Mouse (Mus musculus) limb, embryonic 11.5 days (tissue): ENCODE data around the gene Atg4c. TPM values are rescaled to one million over a fixed set of nuclear protein-coding genes. Genes with fewer than 3 reads are reported as not detected.

Experiments used
- ATAC-seq: fragments of 200-750 bp; cut with Nextera tagmentation; 2 replicates; pipeline ENCODE4 v1.8.0; 2017; ENCODE audit warnings: low read depth; ENCODE audit not compliant: insufficient number of reproducible peaks, low FRiP score, low TSS enrichment
- DNase-seq: peaks from one replicate; pipeline ENCODE4 v3.0.0-alpha.2; 2015; ENCODE audit warnings: low spot score
- H3K27ac ChIP-seq: fragments of 300-500 bp; sonication (generic); replicated peaks from 2 replicates; pipeline ENCODE4 v1.5.1; 2014; ENCODE audit warnings: low read depth, mild to moderate bottlenecking, low read length
- H3K27me3 ChIP-seq: fragments of 300-500 bp; sonication (generic); 2 replicates; pipeline ENCODE4 v1.6.1; 2014; ENCODE audit warnings: mild to moderate bottlenecking, low read length, mixed read lengths; ENCODE audit not compliant: control insufficient read depth, insufficient read depth
- H3K36me3 ChIP-seq: fragments of 300-500 bp; sonication (generic); 2 replicates; pipeline ENCODE4 v1.6.1; 2014; ENCODE audit warnings: mild to moderate bottlenecking, low read length, moderate library complexity, mixed read lengths; ENCODE audit not compliant: control insufficient read depth, insufficient read depth
- H3K4me1 ChIP-seq: fragments of 300-500 bp; sonication (generic); 2 replicates; pipeline ENCODE4 v1.6.1; 2014; ENCODE audit warnings: low read length, mixed read lengths; ENCODE audit not compliant: control insufficient read depth, insufficient read depth
- H3K4me2 ChIP-seq: fragments of 300-500 bp; sonication (generic); 2 replicates; pipeline ENCODE4 v1.6.1; 2014; ENCODE audit warnings: low read depth, mild to moderate bottlenecking, moderate library complexity; ENCODE audit not compliant: severe bottlenecking
- H3K4me3 ChIP-seq: fragments of 300-500 bp; sonication (generic); 2 replicates; pipeline ENCODE4 v1.5.1; 2014; ENCODE audit warnings: low read depth, low read length
- H3K9ac ChIP-seq: fragments of 300-500 bp; sonication (generic); 2 replicates; pipeline ENCODE4 v1.6.1; 2014; ENCODE audit warnings: mild to moderate bottlenecking, low read length
- H3K9me3 ChIP-seq: fragments of 300-500 bp; sonication (generic); 2 replicates; pipeline ENCODE4 v1.6.1; 2016; ENCODE audit warnings: low read length; ENCODE audit not compliant: control insufficient read depth
- WGBS: fragments of 180-500 bp; shearing (Covaris S2); extraction: QIAGEN DNeasy Blood & Tissue Kit; methylation state at CpG from one replicate; pipeline ENCODE4 v1.1.7; 2014; 5-methylcytosine and 5-hydroxymethylcytosine counted together
- polyA plus RNA-seq: library from polyadenylated mRNA; unstranded; fragments of >200 nt; fragmentation: Nextera tagmentation; extraction: Ambion mirVana; gene quantifications from 2 replicates; pipeline ENCODE4 v1.2.1, GENCODE M21; 2014

Gene Atg4c
- polyA plus RNA-seq, 1 experiment from 2014 or later: 17.8 TPM

GRCm38 (mm10) chr4:99298676-99299075 is 104.9 kb downstream of the Atg4c start:
- Histone ChIP-seq H3K9me3 (peaks cover 6% of the 10 kb centered on the region), H3K9ac (no peak overlapping the region), H3K4me1 (no peaks in the 10 kb centered on the region), H3K4me2 (no peak overlapping the region), H3K27me3 (no peaks in the 10 kb centered on the region), H3K36me3 (no peaks in the 10 kb centered on the region), H3K27ac (no peak overlapping the region), H3K4me3 (no peak overlapping the region)
- DNase-seq: peak; percentile 69
- ATAC-seq: no peak
- WGBS: 18% methylated on average over 4 of the region's 4 CpGs

GRCm38 (mm10) chr4:99304793-99305192 is 111.1 kb downstream of the Atg4c start:
- H3K9ac ChIP-seq: no peak overlapping the region
- DNase-seq: no peak
- no peaks in the 10 kb centered on the region for H3K4me1 ChIP-seq
- no peak overlapping the region for H3K27ac ChIP-seq
- H3K27me3 ChIP-seq: no peaks in the 10 kb centered on the region
- H3K4me2 ChIP-seq: no peak overlapping the region
- WGBS: 91% methylated on average over 13 of the region's 13 CpGs
- no peak overlapping the region for H3K4me3 ChIP-seq
- ATAC-seq: no peak
- peaks cover 6% of the 10 kb centered on the region for H3K9me3 ChIP-seq
- no peaks in the 10 kb centered on the region for H3K36me3 ChIP-seq

Other genes starting within 250 kb of the Atg4c start
- 1.4 and 1.7 TPM in 2 replicates for gene Angptl3, start 163.0 kb upstream of the Atg4c start, polyA plus RNA-seq
- 96.2 and 113 TPM in 2 replicates for gene Dock7, start 73.0 kb upstream of the Atg4c start, polyA plus RNA-seq
- gene Gm12689, start 102.0 kb downstream of the Atg4c start, polyA plus RNA-seq: 0.25 TPM in 1 of 2 replicates, not detected in the other